Mouse (Mus musculus) mouse embryonic stem cell (cell line): ENCODE measurements around the gene Senp1.

Experiments
- in situ Hi-C, 2 experiments: fragments of 300-500 bp; cut with MboI; formaldehyde crosslinking; loops; 1 replicate in 1 of 2; 3 replicates in 1 of 2; pipeline ENCODE4 v1.14.3; 2019 to 2020; ENCODE audit warnings: low sequenced_read_pairs in 2 of 2, low pct_unique_long_range_greater_than_20kb in 1 of 2, mixed read lengths in 1 of 2; ENCODE audit not compliant: unreplicated experiment in 1 of 2

The Senp1 gene

GRCm38 (mm10) chr15:98111791-98112190 lies 18.2 kb upstream of the Senp1 start:
- in situ Hi-C loops, result no loop called here

- in situ Hi-C loops, result no loop called here
Observed at GRCm38 (mm10) chr15:98108297-98109152, 15.0 kb upstream of the Senp1 start.

GRCm38 (mm10) chr15:98107703-98108296 lies 14.3 kb upstream of the Senp1 start:
- in situ Hi-C loops, result no loop called here

GRCm38 (mm10) chr15:98107230-98107629 lies 13.7 kb upstream of the Senp1 start:
- in situ Hi-C loops, result no loop called here

GRCm38 (mm10) chr15:98106506-98106905 lies 13.0 kb upstream of the Senp1 start:
- in situ Hi-C loops, result no loop called here

GRCm38 (mm10) chr15:98102401-98102800 lies 8.9 kb upstream of the Senp1 start:
- in situ Hi-C loops, result no loop called here

- in situ Hi-C loops, result no loop called here
Observed at GRCm38 (mm10) chr15:98098519-98098918, 5.0 kb upstream of the Senp1 start.

GRCm38 (mm10) chr15:98096957-98097356 lies 3.4 kb upstream of the Senp1 start:
- in situ Hi-C loops, result no loop called here

GRCm38 (mm10) chr15:98094905-98095304 lies 1.4 kb upstream of the Senp1 start:
- in situ Hi-C loops, result no loop called here

GRCm38 (mm10) chr15:98092372-98093120 lies 998 bp downstream of the Senp1 start, which contains the start of gene Pfkm:
Gene Pfkm, plus strand, starts transcription at chr15:98092589.
- in situ Hi-C loops, result no loop called here

- in situ Hi-C loops, result no loop called here
Observed at GRCm38 (mm10) chr15:98091841-98092240, 1.7 kb downstream of the Senp1 start.

- in situ Hi-C loops, result no loop called here
Observed at GRCm38 (mm10) chr15:98089421-98090183, 3.9 kb downstream of the Senp1 start.

GRCm38 (mm10) chr15:98088889-98089288 lies 4.7 kb downstream of the Senp1 start:
- in situ Hi-C loops, result no loop called here

GRCm38 (mm10) chr15:98076901-98077300 lies 16.6 kb downstream of the Senp1 start:
- in situ Hi-C loops, result no loop called here

- in situ Hi-C loops, result no loop called here
Observed at GRCm38 (mm10) chr15:98075034-98075433, 18.5 kb downstream of the Senp1 start.

- in situ Hi-C loops, result no loop called here
Observed at GRCm38 (mm10) chr15:98074521-98074920, 19.0 kb downstream of the Senp1 start.

GRCm38 (mm10) chr15:98070376-98070775 lies 23.2 kb downstream of the Senp1 start:
- in situ Hi-C loops, result no loop called here

- in situ Hi-C loops, result no loop called here
Observed at GRCm38 (mm10) chr15:98069566-98070245, 23.8 kb downstream of the Senp1 start.
